Comparison of ENCODE assay signal across 8 mouse cellular contexts in the genomic region with DNA sequence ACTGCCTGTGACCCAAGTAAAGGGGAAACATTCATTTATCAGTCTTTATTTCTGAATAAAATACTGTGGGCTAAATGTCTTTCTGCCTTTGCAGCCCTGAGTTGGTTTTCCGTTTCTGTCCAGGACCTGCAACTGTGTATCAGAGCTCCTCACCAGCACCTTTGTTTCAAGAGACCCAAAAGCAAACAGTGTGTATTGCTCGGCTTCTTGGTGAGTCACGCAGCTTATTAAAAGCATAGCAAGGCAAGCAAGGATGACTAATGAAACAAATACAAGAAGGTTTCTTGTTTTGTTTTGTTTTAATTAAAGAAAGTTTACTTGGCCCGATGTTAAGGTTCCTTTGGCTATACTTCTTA. TPM values are rescaled to one million over a fixed set of nuclear protein-coding genes. Genes with fewer than 3 reads are reported as not detected.
A peak's percentile ranks its signal among the peaks of the same experiment; 100 is the strongest.
DNase-seq lines count a peak whose midpoint lies in the region; ATAC-seq and TF ChIP-seq lines count a peak whose summit lies in the region.

A gene (plus strand): TSS at position 115 of the 356 bp plus-strand sequence.

- TF ChIP-seq CTCF in hindbrain, postnatal 0 days (IDR thresholded peaks at IDR 0.05; ENCODE audit: low read depth), result no peak

- ATAC-seq in kidney, embryonic 14.5 days (ENCODE audit: low FRiP score, low TSS enrichment), result no peak
- no peak for ATAC-seq in hindbrain, postnatal 0 days

- H3K9me3 ChIP-seq in kidney, embryonic 14.5 days (ENCODE audit: control insufficient read depth, low read length), result no peaks in the 10 kb centered on the region
- no peaks in the 10 kb centered on the region for H3K9me3 ChIP-seq in hindbrain, postnatal 0 days (ENCODE audit: low read length)

- no peak for DNase-seq in kidney, adult 18-20 months
- no peak for DNase-seq in adrenal gland, adult 8-10 months
- DNase-seq in gastrocnemius, postnatal 10 days, result no peak
- no peak for DNase-seq in hindbrain, postnatal 0 days (ENCODE audit: low spot score)
- peak; percentile 25 for DNase-seq in lung, postnatal 36 days
- DNase-seq in cerebellum, adult 8-10 months, result no peak
- DNase-seq in spleen, postnatal 10 days (ENCODE audit: low spot score in 2 of 2), result no peak

- no peaks in the 10 kb centered on the region for H3K27me3 ChIP-seq in kidney, embryonic 14.5 days (ENCODE audit: control insufficient read depth, insufficient read depth, low read length)
- no peaks in the 10 kb centered on the region for H3K27me3 ChIP-seq in hindbrain, postnatal 0 days (ENCODE audit: insufficient read depth, low read length)

- H3K9ac ChIP-seq in kidney, embryonic 14.5 days (ENCODE audit: low read depth, low read length), result no peak within 1 kb of the TSS
- H3K9ac ChIP-seq in hindbrain, postnatal 0 days (replicated peaks; ENCODE audit: low read length), result no peak within 1 kb of the TSS

- WGBS in kidney, embryonic 14.5 days, result 56% methylated on average over 4 of the region's 4 CpGs
- 59% methylated on average over 4 of the region's 4 CpGs for WGBS in hindbrain, postnatal 0 days

- H3K4me3 ChIP-seq in kidney, embryonic 14.5 days (ENCODE audit: low read length), result no peak within 1 kb of the TSS
- H3K4me3 ChIP-seq in hindbrain, postnatal 0 days (ENCODE audit: low read length), result no peak within 1 kb of the TSS

- H3K4me2 ChIP-seq in kidney, embryonic 14.5 days (replicated peaks; ENCODE audit: low read depth, low read length), result no peak within 1 kb of the TSS
- no peak within 1 kb of the TSS for H3K4me2 ChIP-seq in hindbrain, postnatal 0 days (ENCODE audit: low read depth, low read length)

- no peak within 1 kb of the TSS for H3K27ac ChIP-seq in kidney, embryonic 14.5 days (ENCODE audit: low read depth, low read length)
- no peak within 1 kb of the TSS for H3K27ac ChIP-seq in hindbrain, postnatal 0 days

- H3K36me3 ChIP-seq in kidney, embryonic 14.5 days (ENCODE audit: control insufficient read depth, insufficient read depth, low read length), result no peaks in the 10 kb centered on the region
- no peaks in the 10 kb centered on the region for H3K36me3 ChIP-seq in hindbrain, postnatal 0 days (ENCODE audit: insufficient read depth, low read length)

- no peaks in the 10 kb centered on the region for H3K4me1 ChIP-seq in kidney, embryonic 14.5 days (ENCODE audit: control insufficient read depth, insufficient read depth, low read length)
- no peaks in the 10 kb centered on the region for H3K4me1 ChIP-seq in hindbrain, postnatal 0 days (ENCODE audit: insufficient read depth, low read length)

RNA-seq across cellular contexts. Expression of the gene that starts here (rescaled TPM):
- 116 and 136 TPM in 2 replicates for polyA plus RNA-seq in kidney, embryonic 14.5 days (2014; fragmentation: Nextera tagmentation; extraction: Ambion mirVana)
- 10 to 100 TPM; 30.0 to 45.1 (median 35.5) TPM for total RNA-seq in adrenal gland, adult 8-10 months (2022)
- total RNA-seq in gastrocnemius, postnatal 10 days (2021), result 10 to 100 TPM; 26.1 to 28.9 TPM
- 40.2 and 64.9 TPM in 2 replicates for total RNA-seq in hindbrain, postnatal 0 days (2014; rRNA removed)
- polyA plus RNA-seq in hindbrain, postnatal 0 days (2015; fragmentation: Nextera tagmentation; extraction: Ambion mirVana), result 58.3 and 64.1 TPM in 2 replicates
